Mouse (Mus musculus) c-Kit-positive CD71-positive TER-119-positive erythroid progenitor cells, embryonic 14.5 days (primary cell): ENCODE measurements around the gene Bbs9.

ENCODE experiments used
- DNase-seq: peaks from one replicate; pipeline ENCODE4 v3.0.0-alpha.2; 2013; ENCODE audit warnings: low spot score

The Bbs9 gene

DNA sequence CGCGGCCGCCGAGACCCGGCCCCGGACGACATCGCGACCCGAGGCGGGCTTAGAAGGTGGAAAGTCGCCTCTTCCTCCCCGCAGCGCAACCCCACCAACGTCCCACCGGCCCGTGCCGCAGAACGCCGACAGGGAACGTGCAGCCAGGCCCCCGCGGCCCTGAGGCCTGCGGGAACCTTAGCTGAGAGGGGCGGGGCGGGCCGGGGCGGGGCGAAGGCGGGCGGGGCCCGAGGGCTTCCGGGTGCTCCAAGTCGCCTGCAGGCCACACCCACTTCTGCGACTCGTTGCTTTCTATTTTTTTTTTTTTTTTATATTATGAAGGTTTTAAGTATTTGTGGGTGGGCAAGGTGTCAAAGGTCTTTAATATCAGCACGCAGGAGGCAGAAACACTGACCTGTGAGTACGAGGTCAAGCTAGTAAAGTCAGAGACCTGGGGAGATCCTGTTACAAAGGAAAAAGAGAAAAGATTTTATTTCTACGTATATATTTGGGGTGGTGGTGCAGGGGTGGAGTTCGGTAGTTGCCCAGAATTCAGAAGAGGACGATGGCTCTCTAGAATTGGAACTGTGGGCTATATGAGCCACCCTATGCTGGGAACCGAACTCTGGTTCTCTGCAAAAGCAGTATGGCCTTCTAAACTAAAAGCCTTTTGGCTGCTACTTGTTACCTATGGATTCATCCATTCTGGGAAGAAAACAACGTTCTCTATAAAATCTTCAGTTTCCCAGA, 7.2 kb upstream of the Bbs9 start:
- peak; percentile 79 for DNase-seq

GRCm38 (mm10) chr9:22468899-22469259, 6.6 kb upstream of the Bbs9 start:
- DNase-seq = no peak

GRCm38 (mm10) chr9:22469643-22470042, 5.9 kb upstream of the Bbs9 start, which contains the start of gene Rp9:
Gene Rp9 (minus strand): TSS chr9:22469743.
- DNase-seq = no peak

GRCm38 (mm10) chr9:22476265-22476664, 750 bp downstream of the Bbs9 start:
- DNase-seq = no peak

DNA sequence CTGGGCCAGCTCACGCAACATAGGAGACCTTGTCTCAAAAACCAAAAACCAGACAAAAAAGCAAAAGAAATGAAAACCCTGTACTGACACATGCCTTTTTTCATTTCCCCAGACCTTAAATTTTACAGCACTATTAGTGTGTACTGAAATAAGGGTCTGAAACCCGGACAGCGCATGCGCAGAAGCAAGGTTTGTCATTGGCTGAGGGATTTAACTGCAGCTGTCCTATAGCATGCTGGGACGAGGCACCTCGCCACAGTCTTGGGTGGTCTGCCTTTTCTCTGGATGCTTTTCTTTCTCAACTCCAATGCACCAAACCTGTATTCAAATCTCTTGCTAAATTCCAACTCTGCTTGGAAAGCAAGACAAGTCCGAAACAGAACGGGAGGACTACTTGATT, 3.4 kb downstream of the Bbs9 start:
- DNase-seq = no peak

- no peak for DNase-seq
Measured at GRCm38 (mm10) chr9:22483866-22484561, 8.5 kb downstream of the Bbs9 start.

DNA sequence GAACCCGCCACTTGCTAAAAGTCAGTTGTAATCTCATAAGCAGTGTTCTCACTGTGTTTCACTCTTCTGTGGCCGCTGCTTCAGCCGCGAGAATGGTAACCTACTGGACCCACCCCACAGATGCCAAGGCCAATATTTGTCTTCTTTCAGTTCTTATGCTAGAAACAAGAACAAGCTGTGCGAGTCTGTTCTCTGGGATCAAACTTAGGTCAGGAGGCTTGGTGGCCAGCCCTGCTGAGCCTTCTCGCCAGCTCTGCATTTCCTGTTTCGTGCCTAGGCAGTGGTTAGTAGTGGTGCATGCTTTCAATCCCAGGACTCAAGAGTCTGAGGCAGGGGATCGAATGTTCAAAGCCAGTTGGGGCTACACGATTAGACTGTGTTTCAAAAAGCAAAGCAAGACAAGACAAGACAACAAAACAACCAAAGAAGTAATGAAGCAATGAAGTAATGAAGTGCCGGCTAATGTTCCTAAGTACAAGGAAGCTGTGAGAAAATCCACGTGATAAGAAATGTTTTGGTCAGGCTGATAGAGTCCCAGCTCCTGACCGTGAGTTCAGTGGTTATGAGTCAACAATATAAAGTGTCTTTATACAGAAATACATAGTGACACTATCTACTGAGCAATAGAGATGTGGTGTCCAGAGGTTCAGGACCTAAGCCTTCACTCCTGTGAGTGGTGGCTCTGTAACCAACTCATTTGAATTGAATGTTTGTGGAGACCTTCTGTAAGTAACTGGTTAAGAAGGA, 9.2 kb downstream of the Bbs9 start:
- no peak for DNase-seq

DNA sequence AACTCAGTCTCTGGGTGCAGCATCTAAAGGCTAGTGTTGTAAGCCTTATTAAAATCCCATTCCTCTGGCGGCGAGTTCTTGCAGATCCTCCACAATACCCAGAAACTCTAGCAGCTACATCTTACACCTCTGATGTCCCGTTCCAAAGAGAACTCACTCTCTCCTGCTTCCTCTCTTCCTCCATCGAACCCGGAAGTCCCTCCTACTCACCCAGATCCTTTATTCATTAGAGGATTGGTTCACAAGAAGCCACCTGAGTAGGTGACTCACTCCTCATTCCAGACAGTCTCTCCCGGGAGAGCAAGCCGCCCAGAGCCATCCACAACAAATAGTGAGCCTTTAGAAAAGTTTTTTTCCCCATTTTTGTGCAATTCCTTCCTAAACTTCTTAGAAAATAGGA, 10.7 kb downstream of the Bbs9 start:
- no peak for DNase-seq

GRCm38 (mm10) chr9:22488963-22489362, 13.4 kb downstream of the Bbs9 start:
- no peak for DNase-seq

DNA sequence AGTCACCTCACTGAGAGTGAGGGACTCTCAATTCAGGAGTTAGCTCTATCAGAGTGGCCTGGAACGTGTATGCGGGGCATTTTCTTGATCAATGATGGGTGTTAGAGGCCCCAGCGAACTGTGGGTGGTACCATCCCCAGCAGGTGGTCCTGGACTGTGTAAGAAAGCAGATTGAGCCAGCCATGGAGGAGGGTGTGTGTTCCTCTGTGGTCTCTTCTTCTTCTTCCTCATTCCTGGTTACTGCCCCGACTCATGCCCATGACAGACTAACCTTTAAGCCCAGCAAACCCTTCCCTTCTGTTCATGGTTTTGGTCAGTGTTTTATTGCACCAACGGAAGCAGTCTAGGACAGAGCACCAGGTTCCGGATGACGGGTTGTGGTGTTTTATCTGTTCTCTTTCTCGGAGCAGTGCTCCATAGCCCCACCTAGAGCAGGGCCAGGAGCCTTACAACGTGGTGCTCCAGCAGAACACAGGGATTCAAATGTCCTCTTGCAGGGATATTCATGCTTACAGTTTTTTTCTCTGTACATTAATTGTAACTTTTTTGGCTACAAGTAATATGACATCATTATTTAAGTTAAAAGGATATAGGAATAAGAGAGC, 18.8 kb downstream of the Bbs9 start:
- no peak for DNase-seq

DNA sequence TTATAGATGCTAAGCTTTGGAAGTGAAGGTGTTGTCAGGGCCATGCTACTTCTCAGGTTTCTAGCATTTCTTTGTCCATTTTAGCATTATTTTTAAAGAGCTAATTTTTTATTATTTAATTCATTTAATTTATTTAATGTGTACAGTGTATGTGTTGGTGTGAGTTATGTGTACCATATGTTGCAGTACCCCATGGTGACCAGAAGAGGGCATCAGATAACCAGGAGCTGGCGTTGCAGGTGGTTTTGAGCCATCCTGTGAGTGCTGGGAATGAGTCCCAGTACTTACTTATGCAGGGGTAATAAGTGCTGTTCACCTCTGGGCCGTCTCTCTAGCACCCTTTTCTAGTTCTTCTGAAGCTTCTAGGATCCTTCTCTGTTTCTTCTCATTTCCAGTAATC, 19.6 kb downstream of the Bbs9 start:
- no peak for DNase-seq

DNA sequence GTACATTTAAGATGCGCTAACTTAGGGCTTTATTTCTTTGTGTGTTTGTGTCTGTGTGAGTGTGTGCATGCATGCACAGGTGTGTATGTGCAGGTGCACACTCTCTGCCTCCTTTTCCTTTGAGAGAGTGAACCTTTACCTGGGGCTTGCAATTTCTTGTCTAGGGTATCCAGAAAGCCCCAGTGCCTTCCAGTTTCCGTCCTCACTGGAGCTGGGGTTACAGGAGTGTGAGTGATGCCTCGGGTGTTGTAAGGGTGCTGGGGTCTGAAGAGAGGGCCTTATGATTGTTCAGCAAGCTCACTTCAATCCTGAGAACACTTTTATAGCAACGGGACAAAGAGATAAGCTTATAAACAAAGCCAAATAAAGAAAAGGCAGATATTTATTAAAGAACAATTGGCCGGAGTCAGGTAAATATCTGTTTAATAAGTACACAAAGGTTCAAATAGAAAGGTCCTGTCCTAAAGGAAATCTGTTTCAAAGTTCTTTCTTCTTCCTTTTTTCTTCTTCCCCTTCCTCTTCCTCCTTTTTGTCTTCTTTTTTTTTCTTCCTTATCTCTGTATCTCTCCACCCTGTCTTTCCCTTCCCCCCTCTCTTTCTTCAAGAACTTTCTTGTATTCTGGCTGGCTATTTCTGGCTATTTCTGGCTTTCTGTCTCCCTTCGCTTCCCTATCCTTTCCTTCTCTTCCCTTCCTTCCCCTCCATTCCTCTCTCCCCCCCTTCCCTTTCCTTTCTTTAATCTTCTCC, 21.7 kb downstream of the Bbs9 start:
- no peak for DNase-seq

- DNase-seq = no peak
Measured at GRCm38 (mm10) chr9:22502972-22503371, 27.5 kb downstream of the Bbs9 start.

DNA sequence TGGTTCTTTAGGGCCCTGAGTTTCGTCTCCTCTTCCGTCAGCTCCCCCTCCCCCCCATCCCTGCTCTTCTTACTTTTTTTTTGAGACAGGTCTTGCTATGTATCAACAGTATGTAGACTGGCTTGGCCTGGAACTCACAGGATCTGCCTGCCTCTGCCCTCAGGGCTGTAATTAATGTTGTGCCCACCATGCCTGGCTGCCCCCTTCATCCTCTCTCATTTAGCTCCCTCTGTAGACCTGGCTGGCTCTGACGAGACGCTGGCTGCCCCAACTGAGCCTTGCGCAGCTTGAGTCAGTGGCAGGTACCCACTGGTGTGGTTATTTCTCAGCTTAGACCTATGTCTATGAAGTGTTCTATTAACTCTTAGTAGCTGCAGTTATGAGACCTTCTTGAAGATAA, 28.1 kb downstream of the Bbs9 start:
- DNase-seq = no peak

- DNase-seq = no peak
Measured at GRCm38 (mm10) chr9:22505574-22505973, 30.1 kb downstream of the Bbs9 start.

- no peak for DNase-seq
Measured at GRCm38 (mm10) chr9:22515076-22515475, 39.6 kb downstream of the Bbs9 start.

- peak; percentile 47 for DNase-seq
Measured at GRCm38 (mm10) chr9:22518394-22519041, 43.0 kb downstream of the Bbs9 start.

GRCm38 (mm10) chr9:22523460-22523859, 47.9 kb downstream of the Bbs9 start:
- DNase-seq = no peak

- no peak for DNase-seq
Measured at GRCm38 (mm10) chr9:22530734-22531489, 55.4 kb downstream of the Bbs9 start.

GRCm38 (mm10) chr9:22532112-22532511, 56.6 kb downstream of the Bbs9 start:
- DNase-seq = no peak
